Mouse (Mus musculus) gastrocnemius, postnatal 10 days (tissue): ENCODE measurements around the gene Mustn1. TPM values are rescaled to one million over a fixed set of nuclear protein-coding genes. Genes with fewer than 3 reads are reported as not detected.

Source experiments
- DNase-seq: peaks from one replicate; pipeline ENCODE4 v3.0.0; 2021; ENCODE audit warnings: mixed read lengths
- long read RNA-seq, 2 experiments: library from polyadenylated mRNA; stranded (forward); transcript quantifications; one replicate each; pipeline ENCODE4 v2.0.0; 2021
- total RNA-seq, 2 experiments: library from RNA; stranded (reverse); gene quantifications; 2 replicates each; pipeline ENCODE4 v1.2.3; 2021

Mustn1 gene
- 100 to 1,000 TPM in 1 of 2 experiments, 10 to 100 TPM in 1; 91.8 to 112 TPM for total RNA-seq
- long read RNA-seq, experiment 1, transcript Mustn1-201 (3 exons, 1,236 nt), result major isoform, 40 of 48 reads
- long read RNA-seq, experiment 1, partial matches to known transcripts, result 4 of 48 reads
- long read RNA-seq, experiment 1, other reads (novel, unspliced or antisense), result 4 of 48 reads
- long read RNA-seq, experiment 2, transcript Mustn1-201 (3 exons, 1,236 nt), result major isoform, 37 of 39 reads
- long read RNA-seq, experiment 2, partial matches to known transcripts, result 2 of 39 reads
- long read RNA-seq, experiment 2, other reads (novel, unspliced or antisense), result 0 of 39 reads

DNA sequence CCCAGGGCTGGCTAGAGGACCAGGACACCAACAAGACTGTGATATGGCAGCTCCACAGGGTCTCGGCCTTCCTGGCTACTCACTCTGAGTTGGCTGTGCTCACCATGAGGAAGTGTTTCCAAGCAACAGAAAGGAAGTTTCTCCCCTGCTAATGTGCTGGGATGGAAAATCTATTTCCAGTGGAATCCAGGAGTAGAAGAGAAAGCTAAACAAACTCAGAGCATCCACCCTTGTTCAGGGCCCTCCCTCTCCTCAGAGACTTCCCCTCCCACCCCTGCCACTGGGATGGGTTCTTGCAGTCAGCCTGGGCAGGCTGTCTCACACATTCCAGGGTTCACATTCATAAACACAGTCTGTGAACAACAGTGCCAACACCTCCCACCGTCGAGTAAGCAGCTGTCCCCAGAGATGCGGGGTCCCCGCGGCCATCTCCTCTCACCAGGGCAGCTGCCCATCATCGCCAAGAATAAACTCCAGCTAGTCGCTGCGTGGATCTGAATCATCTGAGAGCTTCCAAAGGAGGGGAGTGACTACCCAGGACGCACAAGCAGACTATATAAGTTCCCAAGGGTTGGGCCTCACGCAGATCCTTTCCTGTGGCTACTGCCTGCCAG lies at the start of gene Mustn1:
Gene Mustn1, plus strand, starts transcription at position 243 of the 614 bp plus-strand sequence.
- DNase-seq, result peak; percentile 40

- no peak for DNase-seq
These were observed 41.5 kb upstream of the Mustn1 start for GRCm38 (mm10) chr14:30837416-30837996.

DNA sequence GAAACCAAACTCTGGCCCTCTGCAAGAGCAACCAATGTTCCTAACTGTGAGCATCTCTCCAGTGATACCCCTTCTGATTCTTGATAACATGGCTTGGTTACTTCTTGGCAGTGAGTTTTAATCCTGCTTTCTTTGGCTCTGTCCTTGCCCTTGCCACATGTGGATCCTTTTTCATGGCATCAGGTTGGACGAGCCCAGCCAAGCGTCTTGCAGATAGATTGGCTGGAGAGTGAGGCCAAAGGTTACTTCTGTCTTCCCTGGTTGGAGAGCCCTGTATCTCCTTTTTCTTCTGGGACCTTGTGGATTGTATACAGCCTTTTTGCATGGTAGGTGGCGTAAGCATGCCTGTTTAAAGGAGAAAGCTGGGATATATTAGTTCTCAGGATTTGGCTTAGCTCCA lies 35.3 kb upstream of the Mustn1 start:
- no peak for DNase-seq

DNA sequence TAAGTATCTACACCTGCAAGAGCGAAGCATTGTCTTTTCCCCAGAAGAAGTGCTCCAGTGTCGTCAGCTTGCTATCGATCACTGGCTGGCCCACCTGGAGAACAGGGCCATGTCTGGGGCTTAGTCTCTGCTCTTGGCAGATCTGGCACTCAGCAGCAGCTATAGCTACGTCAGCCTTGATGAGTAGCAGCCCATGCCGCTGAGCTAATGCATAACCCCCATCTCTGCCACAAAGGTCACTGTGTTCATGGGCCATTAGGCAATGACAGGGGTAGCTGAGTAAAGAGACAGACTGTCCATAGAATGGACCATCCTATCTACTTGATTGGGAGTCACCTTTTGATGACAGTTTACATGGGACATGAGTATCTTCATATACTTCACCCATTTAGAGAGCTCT lies 28.5 kb upstream of the Mustn1 start:
- DNase-seq, result no peak

DNA sequence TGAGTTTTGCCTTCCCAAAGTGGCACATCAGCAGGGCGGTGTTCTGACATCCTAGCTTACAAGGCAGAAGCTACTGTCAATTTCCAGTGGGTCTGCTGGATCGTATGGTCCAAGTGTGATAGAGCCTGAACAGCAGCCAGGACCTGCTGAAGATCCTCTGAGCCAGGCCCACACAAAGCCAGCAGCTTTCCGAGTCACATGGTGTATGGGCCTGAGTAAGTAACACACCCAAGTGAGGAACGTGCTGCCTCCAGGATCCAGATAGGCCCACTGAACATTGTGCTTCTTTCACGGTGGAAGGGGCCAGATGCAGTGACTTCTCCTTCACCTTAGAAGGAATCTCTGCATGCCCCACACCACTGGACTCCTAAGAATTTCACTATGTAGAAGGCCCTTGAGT lies 26.7 kb upstream of the Mustn1 start:
- no peak for DNase-seq

GRCm38 (mm10) chr14:30855316-30855715 lies 23.7 kb upstream of the Mustn1 start:
- DNase-seq, result no peak

DNA sequence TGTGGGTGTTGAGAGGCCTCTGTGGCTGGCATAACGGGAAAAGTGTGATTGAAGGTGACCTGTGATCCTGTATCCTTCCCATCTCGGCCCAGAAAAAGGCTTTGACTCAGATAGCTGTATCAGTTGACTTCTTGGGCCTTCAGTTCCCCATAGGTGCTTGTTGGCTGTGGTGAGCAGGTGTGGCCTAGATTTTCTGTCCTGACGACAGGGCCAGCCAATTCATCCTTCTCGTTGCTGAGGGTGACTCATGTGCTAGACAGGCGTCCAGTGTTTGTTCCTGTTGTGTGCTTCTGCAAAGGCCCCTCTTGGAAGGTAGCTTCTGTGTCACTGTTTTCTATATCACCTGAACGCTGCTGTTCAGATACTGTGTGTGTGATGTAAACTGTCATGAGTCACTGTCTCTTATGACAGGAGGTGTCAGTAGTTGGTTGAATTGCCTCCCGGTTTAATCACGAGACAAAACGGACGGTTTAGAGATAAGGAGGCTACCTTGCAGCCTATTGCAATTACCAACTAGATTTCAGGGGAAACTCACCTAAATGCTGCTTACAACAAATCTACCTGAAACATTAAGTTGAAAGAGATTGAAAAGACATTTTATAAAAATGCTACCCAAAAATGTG lies 22.0 kb upstream of the Mustn1 start:
- DNase-seq, result no peak

DNA sequence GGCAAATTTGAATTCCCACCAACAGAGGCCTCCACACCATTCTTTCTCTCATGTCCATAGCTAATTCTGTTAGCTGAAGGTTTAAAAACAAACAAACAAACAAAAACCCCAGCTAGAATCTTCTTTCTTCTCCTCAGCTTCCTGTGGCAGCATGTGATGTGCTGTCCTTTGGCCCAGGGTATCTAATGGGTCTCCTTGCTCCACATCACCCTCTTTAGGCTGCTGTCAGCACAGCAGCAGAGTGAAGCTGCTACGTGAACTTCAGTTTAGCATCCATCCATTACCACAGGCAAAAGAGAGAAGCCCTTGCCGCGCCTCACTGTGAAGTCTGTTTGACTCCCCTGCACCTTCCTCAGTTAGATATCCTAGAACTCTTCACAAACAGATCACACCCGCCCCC lies 21.0 kb upstream of the Mustn1 start:
- DNase-seq, result no peak

DNA sequence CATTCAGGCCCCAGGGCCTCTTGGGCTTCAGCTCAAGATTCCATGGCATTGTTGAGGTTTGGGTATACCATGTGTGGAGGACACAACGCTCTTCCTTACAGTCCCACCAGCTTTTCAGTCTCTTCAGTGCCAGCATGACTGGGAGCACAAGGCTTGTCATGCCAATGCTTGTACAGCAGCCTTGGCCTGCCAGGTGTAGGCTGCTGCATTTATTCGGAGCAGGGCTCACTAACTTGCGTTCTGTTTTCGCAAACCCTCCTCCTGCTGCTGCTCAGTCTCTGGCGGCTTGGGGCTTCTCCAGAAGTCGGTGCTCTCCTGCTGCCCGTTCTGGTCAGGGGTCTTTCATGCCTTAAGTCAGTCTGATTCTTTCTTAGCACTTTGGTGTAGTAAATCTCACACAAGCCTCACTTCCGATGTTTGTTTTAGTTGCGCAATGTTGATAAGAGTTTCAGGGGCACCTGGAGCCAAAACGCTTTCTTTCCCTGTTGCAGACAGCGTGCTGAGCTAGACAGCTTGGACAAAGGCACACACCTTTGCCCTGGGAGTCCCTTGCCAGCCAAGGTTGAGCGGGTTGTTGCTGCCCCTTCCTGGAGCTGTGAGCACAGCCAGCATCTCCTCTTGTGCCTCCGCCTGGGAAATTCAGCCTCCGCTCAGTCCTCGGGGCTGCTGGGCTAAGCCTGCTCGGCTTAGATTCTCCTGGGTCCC lies 17.4 kb upstream of the Mustn1 start:
- DNase-seq, result no peak

- DNase-seq, result no peak
These were observed 16.6 kb upstream of the Mustn1 start for GRCm38 (mm10) chr14:30862368-30862767.

GRCm38 (mm10) chr14:30865311-30865710 lies 13.7 kb upstream of the Mustn1 start:
- DNase-seq, result no peak

DNA sequence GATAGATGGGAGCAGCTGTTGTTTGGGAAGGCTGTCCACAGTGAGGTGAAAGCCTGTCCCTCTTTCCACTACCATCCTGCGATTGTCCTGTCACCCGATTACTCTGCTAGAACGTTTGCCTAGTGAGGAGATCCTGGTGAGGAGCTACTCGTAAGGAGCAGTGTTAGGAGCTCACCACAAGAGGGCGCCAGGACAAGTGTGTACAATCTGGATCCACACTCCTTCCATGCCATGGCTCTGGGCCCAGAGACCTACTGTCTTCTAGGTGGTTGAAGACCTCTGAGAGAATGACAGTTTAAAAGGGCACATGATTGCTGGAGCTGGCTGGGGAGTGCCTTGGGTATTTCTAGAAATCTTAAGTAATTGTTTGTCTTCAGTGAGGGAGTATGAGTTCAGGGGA lies 12.0 kb upstream of the Mustn1 start:
- peak; percentile 86 for DNase-seq

- DNase-seq, result no peak
These were observed 10.2 kb upstream of the Mustn1 start for GRCm38 (mm10) chr14:30868826-30869225.

DNA sequence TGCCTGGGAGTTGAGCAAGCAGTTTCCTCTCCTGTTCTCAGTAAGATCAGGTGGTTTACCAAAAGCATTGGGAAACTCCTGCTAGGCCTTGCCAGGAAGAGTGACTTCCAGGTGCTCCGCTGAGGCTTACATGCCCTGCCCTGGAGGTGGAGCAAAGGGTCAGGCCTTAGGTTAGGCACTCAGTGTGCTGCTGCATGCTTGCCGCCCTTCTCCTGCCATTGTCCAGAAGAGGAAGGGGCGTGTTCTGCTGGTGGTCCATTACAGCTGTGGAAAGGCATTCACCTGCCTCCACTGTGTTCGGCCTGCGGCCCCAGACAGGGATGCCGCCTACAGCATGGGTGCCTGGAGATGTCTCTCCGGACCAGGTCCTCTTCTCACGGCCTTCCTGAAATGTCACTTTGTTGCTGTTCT lies 9.6 kb upstream of the Mustn1 start:
- DNase-seq, result peak; percentile 26

DNA sequence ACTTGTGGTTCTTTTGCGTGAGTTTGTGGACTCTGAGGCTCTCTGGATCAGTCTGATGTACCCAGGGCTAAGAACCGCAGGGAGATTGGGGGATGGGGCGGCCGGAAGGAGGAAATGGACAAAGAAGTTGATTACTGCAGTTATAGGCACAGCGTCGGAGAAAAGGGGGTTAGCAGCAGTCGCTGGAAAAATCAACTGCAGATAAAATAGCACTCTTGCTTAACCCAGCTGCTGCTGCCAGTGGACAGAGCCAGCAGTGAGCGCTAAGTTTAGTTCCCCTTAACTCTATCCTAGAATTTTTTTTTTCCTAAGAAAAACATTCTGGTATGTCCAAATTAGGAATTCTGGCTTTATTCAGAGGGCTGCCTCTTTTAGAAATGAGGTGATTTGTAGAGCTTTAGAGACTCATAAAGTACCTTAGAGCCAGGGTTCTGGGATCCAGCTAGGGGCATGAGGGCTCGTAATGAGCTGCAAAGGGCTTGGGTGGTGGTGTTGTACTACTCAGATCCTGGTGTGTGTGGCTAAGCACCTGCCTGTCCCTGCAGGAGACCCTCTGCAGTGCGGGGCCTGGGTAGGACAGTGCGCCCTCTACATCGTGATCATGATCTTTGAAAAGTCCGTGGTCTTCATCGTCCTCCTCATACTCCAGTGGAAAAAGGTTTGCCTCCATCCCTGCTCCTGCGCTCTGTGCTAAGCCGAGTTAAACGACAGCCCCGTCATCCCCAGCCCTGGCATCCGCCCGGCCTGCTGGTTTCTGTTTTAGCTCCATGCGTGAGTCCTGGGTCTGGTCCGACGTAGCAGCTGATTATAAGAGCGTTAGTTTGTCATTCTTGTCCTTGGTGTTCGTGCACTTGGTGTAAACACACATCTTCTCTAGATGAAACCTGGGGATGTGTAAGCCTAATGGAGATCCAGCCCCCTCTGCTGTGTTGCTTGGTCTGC lies 8.5 kb upstream of the Mustn1 start:
- peak; percentile 28 for DNase-seq

GRCm38 (mm10) chr14:30874095-30874700 lies 4.8 kb upstream of the Mustn1 start:
- no peak for DNase-seq

DNA sequence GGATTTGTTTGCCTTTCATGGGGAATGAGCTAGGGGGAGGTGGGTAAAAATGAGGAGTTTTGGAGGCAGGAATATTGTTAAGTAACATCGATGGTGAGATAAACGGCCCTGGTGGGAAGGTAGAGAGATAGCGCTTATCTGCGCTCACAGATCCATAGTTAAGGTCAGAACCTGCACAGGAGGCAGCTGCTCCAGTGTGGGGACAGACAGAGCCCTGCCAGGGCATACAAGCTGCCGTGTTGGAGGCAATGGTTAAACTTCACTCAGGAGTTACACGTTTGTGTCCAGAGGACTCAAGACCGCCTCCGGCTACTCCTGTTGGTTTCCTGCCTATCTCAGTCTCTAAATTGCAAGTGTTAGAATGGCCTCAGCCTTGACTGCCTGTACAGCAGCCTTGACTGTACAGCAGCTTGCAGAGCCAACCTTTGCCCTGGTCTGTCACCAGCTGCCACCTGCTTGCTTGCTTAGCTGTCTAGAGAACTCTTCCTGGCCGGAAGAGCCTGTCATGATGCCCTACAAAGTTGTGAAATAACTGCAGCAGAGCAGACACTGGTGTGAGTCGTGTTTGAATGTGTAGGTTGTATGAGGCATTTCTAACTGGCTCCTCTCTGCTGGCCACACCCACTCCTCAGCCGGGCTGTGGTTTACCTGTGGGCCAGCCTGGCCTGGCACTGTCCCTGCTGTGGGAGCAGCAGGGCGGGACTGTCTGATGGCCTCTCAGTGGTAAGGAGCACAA lies 3.7 kb upstream of the Mustn1 start:
- no peak for DNase-seq

- DNase-seq, result no peak
These were observed 3.0 kb upstream of the Mustn1 start for GRCm38 (mm10) chr14:30875955-30876354.

- DNase-seq, result no peak
These were observed 2.5 kb upstream of the Mustn1 start for GRCm38 (mm10) chr14:30876451-30876850.

DNA sequence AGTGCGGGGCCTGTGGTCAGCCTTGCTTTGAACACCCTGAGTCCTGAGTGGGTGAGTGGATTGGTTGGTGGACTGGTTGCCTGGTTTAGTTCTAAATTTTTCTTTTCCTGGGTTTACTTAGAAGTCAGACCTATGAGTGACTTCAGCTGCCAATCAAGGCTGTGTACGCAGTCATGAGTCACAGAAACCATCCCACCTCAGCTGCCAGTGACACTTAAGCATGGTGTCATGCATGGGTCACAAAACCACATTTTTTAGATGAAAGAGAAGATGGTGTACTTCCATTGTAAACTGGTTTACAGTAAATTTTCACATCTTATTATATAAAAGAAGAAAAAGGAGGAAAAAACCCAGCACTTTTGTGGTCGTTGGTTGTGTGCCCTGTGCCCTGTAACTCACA lies 1.2 kb upstream of the Mustn1 start:
- DNase-seq, result no peak
